Mouse (Mus musculus) kidney, adult 2 months (tissue): ENCODE results near the gene Xpo4. TPM values are rescaled to one million over a fixed set of nuclear protein-coding genes. Genes with fewer than 3 reads are reported as not detected.
"Not testable (repeated sequence)": the region's sequence is repeated elsewhere in the genome, so short reads cannot be mapped to it uniquely, and the experiment has no call there.

Source experiments
- DNase-seq: peaks from one replicate; pipeline ENCODE4 v3.0.0; 2021
- H3K27ac ChIP-seq: fragments of 200-500 bp; 2 replicates; pipeline ENCODE4 v1.5.1; 2012; ENCODE audit warnings: low read depth, low read length, control low read depth, inconsistent platforms; ENCODE audit not compliant: insufficient read depth
- H3K27me3 ChIP-seq: fragments of 200-500 bp; replicated peaks from 2 replicates; pipeline ENCODE4 v1.6.1; 2012; ENCODE audit warnings: mild to moderate bottlenecking, moderate library complexity, low read length, inconsistent platforms; ENCODE audit not compliant: control insufficient read depth, insufficient read depth
- H3K36me3 ChIP-seq: fragments of 200-500 bp; 2 replicates; pipeline ENCODE4 v1.6.1; 2012; ENCODE audit warnings: mild to moderate bottlenecking, moderate library complexity, low read length, inconsistent platforms; ENCODE audit not compliant: control insufficient read depth, insufficient read depth
- H3K4me1 ChIP-seq: fragments of 200-500 bp; 2 replicates; pipeline ENCODE4 v1.6.1; 2011; ENCODE audit warnings: low read length; ENCODE audit not compliant: control insufficient read depth, insufficient read depth
- H3K4me3 ChIP-seq: fragments of 200-500 bp; 2 replicates; pipeline ENCODE4 v1.5.1; 2011; ENCODE audit warnings: mild to moderate bottlenecking, low read depth, low read length, control low read depth; ENCODE audit not compliant: insufficient read depth
- CTCF ChIP-seq: fragments of 200-500 bp; conservative IDR thresholded peaks from 2 replicates; pipeline ENCODE4 v1.5.1; 2011; ENCODE audit warnings: low read depth, mild to moderate bottlenecking, control low read depth, low read length, moderate library complexity, mixed read lengths; ENCODE audit not compliant: insufficient read depth, insufficient read length
- POLR2A ChIP-seq: fragments of 200-500 bp; IDR thresholded peaks from one replicate; pipeline ENCODE4 v1.6.1; 2011; ENCODE audit warnings: low read depth, low read length, control low read depth
- WGBS: fragments of 180-500 bp; shearing (Covaris S2); methylation state at CpG from one replicate; pipeline ENCODE4 v1.1.7; 2018; 5-methylcytosine and 5-hydroxymethylcytosine counted together
- polyA plus RNA-seq: library from polyadenylated mRNA; depleted of rRNA; stranded (reverse); fragments of >200 nt; gene quantifications from 2 replicates; pipeline ENCODE4 v1.2.3, GENCODE M21; 2012

The Xpo4 gene
- polyA plus RNA-seq, 1 experiment = 3.4 TPM

GRCm38 (mm10) chr14:57694246-57694645 lies 29.0 kb upstream of the Xpo4 start:
- DNase-seq = no peak
- Histone ChIP-seq H3K27ac (no peak overlapping the region), H3K27me3 (no peaks in the 10 kb centered on the region), H3K36me3 (peaks cover 4% of the 10 kb centered on the region), H3K4me3 (no peak overlapping the region), H3K4me1 (no peaks in the 10 kb centered on the region)
- WGBS = 89% methylated on average over 16 of the region's 16 CpGs
- TF ChIP-seq POLR2A = no peak
- TF ChIP-seq CTCF = no peak

- WGBS = 91% methylated on average over 17 of the region's 17 CpGs
- H3K4me3 ChIP-seq = no peak overlapping the region
- no peak for DNase-seq
- TF ChIP-seq CTCF (no peak), POLR2A (no peak)
- H3K27ac ChIP-seq = no peak overlapping the region
- H3K4me1 ChIP-seq = no peaks in the 10 kb centered on the region
- H3K27me3 ChIP-seq = no peaks in the 10 kb centered on the region
- peaks cover 4% of the 10 kb centered on the region for H3K36me3 ChIP-seq
These were observed 27.4 kb upstream of the Xpo4 start for GRCm38 (mm10) chr14:57692517-57693130.

GRCm38 (mm10) chr14:57691316-57691715 lies 26.1 kb upstream of the Xpo4 start:
- 95% methylated on average over 24 of the region's 24 CpGs for WGBS
- Histone ChIP-seq H3K4me1 (no peaks in the 10 kb centered on the region), H3K27me3 (no peaks in the 10 kb centered on the region), H3K27ac (no peak overlapping the region), H3K36me3 (peaks cover 4% of the 10 kb centered on the region), H3K4me3 (no peak overlapping the region)
- no peak for DNase-seq
- TF ChIP-seq POLR2A (no peak), CTCF (no peak)

GRCm38 (mm10) chr14:57690681-57691080 lies 25.5 kb upstream of the Xpo4 start:
- no peak overlapping the region for H3K4me3 ChIP-seq
- whole genome bisulfite sequencing = 95% methylated on average over 8 of the region's 8 CpGs
- peaks cover 4% of the 10 kb centered on the region; the same call in 1 of the 2 replicates for H3K36me3 ChIP-seq
- TF ChIP-seq POLR2A (no peak), CTCF (no peak)
- no peaks in the 10 kb centered on the region for H3K27me3 ChIP-seq
- no peak overlapping the region for H3K27ac ChIP-seq
- no peak for DNase-seq
- no peaks in the 10 kb centered on the region for H3K4me1 ChIP-seq

- not testable (repeated sequence) for H3K36me3 ChIP-seq, DNase-seq, H3K27ac ChIP-seq, H3K4me1 ChIP-seq, H3K27me3 ChIP-seq, H3K4me3 ChIP-seq
- 96% methylated on average over 7 of the region's 7 CpGs for WGBS
These were observed 22.8 kb upstream of the Xpo4 start for GRCm38 (mm10) chr14:57688066-57688465.

- DNase-seq = no peak
- WGBS = 87% methylated on average over 5 of the region's 5 CpGs
These were observed 22.2 kb upstream of the Xpo4 start for GRCm38 (mm10) chr14:57687441-57687840.

GRCm38 (mm10) chr14:57686647-57687046 lies 21.4 kb upstream of the Xpo4 start:
- no peak overlapping the region for H3K4me3 ChIP-seq
- DNase-seq = no peak
- no peaks in the 10 kb centered on the region for H3K27me3 ChIP-seq
- H3K36me3 ChIP-seq = peaks cover 3% of the 10 kb centered on the region; the same call in 1 of the 2 replicates
- no peaks in the 10 kb centered on the region for H3K4me1 ChIP-seq
- TF ChIP-seq POLR2A (no peak), CTCF (no peak)
- H3K27ac ChIP-seq = no peak overlapping the region
- 85% methylated on average over 6 of the region's 6 CpGs for WGBS

More at GRCm38 (mm10) chr14:57687441-57687840, 22.2 kb upstream of the Xpo4 start:
- H3K4me3 ChIP-seq = no peak overlapping the region
- H3K4me1 ChIP-seq = no peaks in the 10 kb centered on the region
- peaks cover 3% of the 10 kb centered on the region; the same call in 1 of the 2 replicates for H3K36me3 ChIP-seq
- H3K27me3 ChIP-seq = no peaks in the 10 kb centered on the region
- H3K27ac ChIP-seq = no peak overlapping the region
- TF ChIP-seq POLR2A (no peak), CTCF (no peak)
